ENCODE assay signal across 14 mouse cellular contexts in genomic region chr2:52740596-52740995, GRCm38 (mm10). TPM values are rescaled to one million over a fixed set of nuclear protein-coding genes. Genes with fewer than 3 reads are reported as not detected.
DNase-seq lines count a peak whose midpoint lies in the region; ATAC-seq and TF ChIP-seq lines count a peak whose summit lies in the region.
"Had no signal": no experiment of that assay in that cellular context is flagged by ENCODE, and none has a peak within 500 bp of the region (broad histone marks: within the 10 kb centered on the region; RNA-seq: fewer than 3 reads in every experiment).

No protein-coding gene starts in this region.

- no peak overlapping the region for H3K27ac ChIP-seq in forebrain, embryonic 10.5 days
- no peak overlapping the region for H3K27ac ChIP-seq in forebrain, embryonic 12.5 days
- no peak overlapping the region for H3K27ac ChIP-seq in intestine, postnatal 0 days (ENCODE audit: low read depth, low read length)
- H3K27ac ChIP-seq in intestine, embryonic 16.5 days (ENCODE audit: low read length), result no peak overlapping the region
- H3K27ac ChIP-seq in CH12.LX (ENCODE audit: insufficient read depth, low read depth), result no peak overlapping the region
- H3K27ac ChIP-seq in limb, embryonic 13.5 days, result no peak overlapping the region
- H3K27ac ChIP-seq: midbrain, embryonic 12.5 days; neural tube, embryonic 12.5 days had no signal

- TF ChIP-seq CTCF in intestine, postnatal 0 days (IDR thresholded peaks at IDR 0.05; ENCODE audit: low read depth), result no peak
- no peak for TF ChIP-seq CTCF in CH12.LX (conservative IDR thresholded peaks at IDR 0.05 in 1 of 2, IDR thresholded peaks at IDR 0.05 in 1 of 2; ENCODE audit: low read depth in 2 of 2, low read length in 2 of 2)

- no peak for DNase-seq in forebrain, embryonic 10.5 days (ENCODE audit: extremely low spot score, low spot score)
- DNase-seq in CH12.LX (ENCODE audit: extremely low read depth), result no peak
- DNase-seq in frontal cortex, adult 2 months (ENCODE audit: extremely low spot score in 1 of 2, low spot score in 1 of 2), result no peak
- no peak for DNase-seq in adrenal gland, adult 8-10 months
- DNase-seq: adrenal gland, postnatal 25 days; kidney, adult 18-20 months; lung, adult 18-20 months; thymus, adult 18-20 months had no signal

- in situ Hi-C loops in CH12.LX (cut with MboI; ENCODE audit: low pct_ligation_motif_present, low pct_unique_long_range_greater_than_20kb, low sequenced_read_pairs), result loop anchor here (5.0 kb wide), 1 partner anchor 108 kb away; no protein-coding TSS in a partner anchor

- WGBS in forebrain, embryonic 10.5 days, result 83% methylated on average over 4 of the region's 4 CpGs
- WGBS in forebrain, embryonic 12.5 days, result 82% methylated on average over 4 of the region's 4 CpGs
- 66% methylated on average over 4 of the region's 4 CpGs for WGBS in intestine, postnatal 0 days
- WGBS in intestine, embryonic 16.5 days, result 74% methylated on average over 4 of the region's 4 CpGs
- 72% methylated on average over 4 of the region's 4 CpGs for WGBS in limb, embryonic 13.5 days

- no peak for TF ChIP-seq EP300 in CH12.LX (IDR thresholded peaks at IDR 0.05; ENCODE audit: low read length)

- H3K36me3 ChIP-seq in forebrain, embryonic 10.5 days (replicated peaks), result peaks cover 11% of the 10 kb centered on the region
- no peaks in the 10 kb centered on the region; the same call in 1 of the 2 replicates for H3K36me3 ChIP-seq in forebrain, embryonic 12.5 days (replicated peaks)
- no peaks in the 10 kb centered on the region for H3K36me3 ChIP-seq in intestine, postnatal 0 days (ENCODE audit: control insufficient read depth, insufficient read depth)
- no peaks in the 10 kb centered on the region for H3K36me3 ChIP-seq in intestine, embryonic 16.5 days (ENCODE audit: control insufficient read depth, insufficient read depth, low read length)
- peaks cover 3 to 24% of the 10 kb centered on the region in 2 experiments for H3K36me3 ChIP-seq in CH12.LX (replicated peaks in 1 of 2; ENCODE audit: control insufficient read depth in 1 of 2, insufficient read depth in 1 of 2, low read length in 1 of 2)
- no peaks in the 10 kb centered on the region for H3K36me3 ChIP-seq in limb, embryonic 13.5 days
- H3K36me3 ChIP-seq: neural tube, embryonic 12.5 days had no signal

- TF ChIP-seq RAD21 in CH12.LX (IDR thresholded peaks at IDR 0.05; ENCODE audit: low read depth, low read length), result no peak

- no peak overlapping the region for H3K9ac ChIP-seq in forebrain, embryonic 12.5 days
- H3K9ac ChIP-seq in intestine, postnatal 0 days (ENCODE audit: low read depth, low read length), result no peak overlapping the region
- H3K9ac ChIP-seq in intestine, embryonic 16.5 days (ENCODE audit: low read depth, low read length), result no peak overlapping the region
- H3K9ac ChIP-seq in CH12.LX (ENCODE audit: insufficient read depth, low read depth), result 0 out of 2 replicates have a peak overlapping the region, but pooled peaks have one; percentile 1
- H3K9ac ChIP-seq in limb, embryonic 13.5 days, result no peak overlapping the region

- H3K4me3 ChIP-seq in forebrain, embryonic 10.5 days, result peak overlapping the region; percentile 86
- H3K4me3 ChIP-seq in forebrain, embryonic 12.5 days (replicated peaks), result no peak overlapping the region
- no peak overlapping the region for H3K4me3 ChIP-seq in intestine, postnatal 0 days (ENCODE audit: low read depth, low read length)
- no peak overlapping the region for H3K4me3 ChIP-seq in intestine, embryonic 16.5 days (ENCODE audit: low read length)
- H3K4me3 ChIP-seq in CH12.LX (replicated peaks in 1 of 3; ENCODE audit: low read depth in 2 of 3, low read length in 2 of 3, poor library complexity in 1 of 3), result no peak overlapping the region
- H3K4me3 ChIP-seq in limb, embryonic 13.5 days, result no peak overlapping the region

- no peaks in the 10 kb centered on the region for H3K27me3 ChIP-seq in forebrain, embryonic 10.5 days (ENCODE audit: poor library complexity, severe bottlenecking)
- no peaks in the 10 kb centered on the region for H3K27me3 ChIP-seq in forebrain, embryonic 12.5 days
- H3K27me3 ChIP-seq in intestine, postnatal 0 days (replicated peaks; ENCODE audit: control insufficient read depth, insufficient read depth, low read length), result no peaks in the 10 kb centered on the region
- no peaks in the 10 kb centered on the region for H3K27me3 ChIP-seq in intestine, embryonic 16.5 days (replicated peaks; ENCODE audit: control insufficient read depth, insufficient read depth, low read length)
- H3K27me3 ChIP-seq in CH12.LX (replicated peaks), result no peaks in the 10 kb centered on the region
- no peaks in the 10 kb centered on the region for H3K27me3 ChIP-seq in limb, embryonic 13.5 days
- H3K27me3 ChIP-seq: midbrain, embryonic 12.5 days; neural tube, embryonic 12.5 days had no signal

- peaks cover 14% of the 10 kb centered on the region for H3K79me2 ChIP-seq in CH12.LX (replicated peaks; ENCODE audit: control insufficient read depth, extremely low read depth, insufficient read depth, poor library complexity, severe bottlenecking)

- H3K9me3 ChIP-seq in forebrain, embryonic 10.5 days, result no peaks in the 10 kb centered on the region; the same call in 1 of the 2 replicates
- no peaks in the 10 kb centered on the region for H3K9me3 ChIP-seq in forebrain, embryonic 12.5 days
- no peaks in the 10 kb centered on the region for H3K9me3 ChIP-seq in intestine, postnatal 0 days (ENCODE audit: control insufficient read depth)
- H3K9me3 ChIP-seq in intestine, embryonic 16.5 days (ENCODE audit: control insufficient read depth, low read length), result no peaks in the 10 kb centered on the region
- no peaks in the 10 kb centered on the region for H3K9me3 ChIP-seq in CH12.LX (replicated peaks; ENCODE audit: low read length)
- no peaks in the 10 kb centered on the region for H3K9me3 ChIP-seq in limb, embryonic 13.5 days
- H3K9me3 ChIP-seq: midbrain, embryonic 12.5 days; neural tube, embryonic 12.5 days had no signal

- no peak overlapping the region for H3K4me2 ChIP-seq in forebrain, embryonic 12.5 days
- peak overlapping the region; percentile 76; the same call in 1 of the 2 replicates for H3K4me2 ChIP-seq in intestine, postnatal 0 days (replicated peaks; ENCODE audit: low read depth)
- no peak overlapping the region for H3K4me2 ChIP-seq in intestine, embryonic 16.5 days (ENCODE audit: low read depth, low read length)
- peak overlapping the region; percentile 32 for H3K4me2 ChIP-seq in CH12.LX (ENCODE audit: insufficient read depth, low read depth, poor library complexity, severe bottlenecking)
- H3K4me2 ChIP-seq in limb, embryonic 13.5 days (replicated peaks), result 0 out of 2 replicates have a peak overlapping the region, but pooled peaks have one; percentile 32

- dilution Hi-C loops in CH12.LX (cut with MboI; ENCODE audit: extremely low pct_ligation_motif_present, extremely low pct_unique_long_range_greater_than_20kb, low sequenced_read_pairs), result no loop called here

- peaks cover 19% of the 10 kb centered on the region for H3K4me1 ChIP-seq in forebrain, embryonic 10.5 days
- H3K4me1 ChIP-seq in forebrain, embryonic 12.5 days, result peaks cover 8% of the 10 kb centered on the region; the same call in 1 of the 2 replicates
- peaks cover 4% of the 10 kb centered on the region; the same call in 1 of the 2 replicates for H3K4me1 ChIP-seq in intestine, postnatal 0 days (replicated peaks; ENCODE audit: control insufficient read depth, insufficient read depth, low read length)
- H3K4me1 ChIP-seq in intestine, embryonic 16.5 days (ENCODE audit: control insufficient read depth, insufficient read depth, low read length), result 0 out of 2 replicates have a peak, but pooled peaks cover 3% of the 10 kb centered on the region
- peaks cover 0 to 19% of the 10 kb centered on the region in 2 experiments; a peak in 1 of 4 replicates for H3K4me1 ChIP-seq in CH12.LX (ENCODE audit: control insufficient read depth in 1 of 2, insufficient read depth in 2 of 2)
- peaks cover 4% of the 10 kb centered on the region; the same call in 1 of the 2 replicates for H3K4me1 ChIP-seq in limb, embryonic 13.5 days

- no peak for ATAC-seq in forebrain, embryonic 12.5 days (ENCODE audit: low FRiP score)
- ATAC-seq in intestine, postnatal 0 days, result no peak
- ATAC-seq in intestine, embryonic 16.5 days, result no peak
- no peak for ATAC-seq in limb, embryonic 13.5 days (ENCODE audit: low FRiP score, low read depth)

- TF ChIP-seq POLR2A in CH12.LX (IDR thresholded peaks at IDR 0.05; ENCODE audit: low read depth, low read length), result no peak

TF ChIP-seq in CH12.LX, 34 proteins besides CTCF, POLR2A, EP300 and RAD21 (continues in another document):
- TF ChIP-seq ZKSCAN1 (IDR thresholded peaks at IDR 0.05; ENCODE audit: borderline replicate concordance, low read depth, low read length) (no peak), JUN (IDR thresholded peaks at IDR 0.05; ENCODE audit: insufficient read depth, low read depth, low read length) (no peak), JUND (conservative IDR thresholded peaks at IDR 0.05; ENCODE audit: low read depth, low read length) (no peak), MYC (IDR thresholded peaks at IDR 0.05; ENCODE audit: low read depth, low read length) (no peak), KAT2A (IDR thresholded peaks at IDR 0.05; ENCODE audit: insufficient replicate concordance, low read length) (no peak), MXI1 (IDR thresholded peaks at IDR 0.05; ENCODE audit: low read depth, low read length) (no peak), ETS1 (conservative IDR thresholded peaks at IDR 0.05; ENCODE audit: low read depth, low read length) (no peak), MAFK (IDR thresholded peaks at IDR 0.05; ENCODE audit: insufficient replicate concordance, low read length) (no peak), MAZ (IDR thresholded peaks at IDR 0.05; ENCODE audit: low read depth, low read length) (no peak), MAX (IDR thresholded peaks at IDR 0.05; ENCODE audit: low read length) (no peak), ELF1 (IDR thresholded peaks at IDR 0.05; ENCODE audit: low read depth, low read length) (no peak), USF1 (IDR thresholded peaks at IDR 0.05; ENCODE audit: low read depth, low read length) (no peak), NELFE (IDR thresholded peaks at IDR 0.05; ENCODE audit: low read depth, low read length) (no peak), POLR2AphosphoS2 (IDR thresholded peaks at IDR 0.05; ENCODE audit: low read depth, low read length) (no peak)

RNA-seq across cellular contexts. Expression of gene Stam2, which starts 1.5 kb away (rescaled TPM):
- 31.2 and 34.0 TPM in 2 replicates for polyA plus RNA-seq in forebrain, embryonic 10.5 days (2016; fragmentation: Nextera tagmentation; extraction: Ambion mirVana)
- polyA plus RNA-seq in forebrain, embryonic 12.5 days (2016; fragmentation: Nextera tagmentation; extraction: Ambion mirVana), result 42.2 and 42.8 TPM in 2 replicates
- 28.3 and 28.4 TPM in 2 replicates for polyA plus RNA-seq in intestine, postnatal 0 days (2015; fragmentation: Nextera tagmentation; extraction: Ambion mirVana)
- polyA plus RNA-seq in intestine, embryonic 16.5 days (2015; fragmentation: Nextera tagmentation; extraction: Ambion mirVana), result 33.0 and 34.4 TPM in 2 replicates
- total RNA-seq in CH12.LX (2012; rRNA removed) (9.3 and 10.3 TPM in 2 replicates), CH12.LX (2014; rRNA removed) (16.5 and 20.7 TPM in 2 replicates)
- 19.8 and 20.5 TPM in 2 replicates for polyA plus RNA-seq in CH12.LX (2012; ENCODE audit: insufficient read length, low read depth)
- 32.3 and 32.4 TPM in 2 replicates for polyA plus RNA-seq in limb, embryonic 13.5 days (2015; fragmentation: Nextera tagmentation; extraction: Ambion mirVana)
- polyA plus RNA-seq in frontal cortex, adult 2 months (2012; rRNA removed), result 15.3 and 16.3 TPM in 2 replicates
- total RNA-seq in adrenal gland, adult 8-10 months (2022), result 10 to 100 TPM; 38.5 to 44.8 (median 40.6) TPM

Comparison
In these comparisons a context has a peak if more than half of its experiments do, and no peak if none do; other contexts are left out.
1. H3K4me2 ChIP-seq: peak in intestine, postnatal 0 days (single experiment), CH12.LX (single experiment) and limb, embryonic 13.5 days (single experiment); none in forebrain, embryonic 12.5 days (single experiment) and intestine, embryonic 16.5 days (single experiment).